Mouse (Mus musculus) forebrain, postnatal 0 days (tissue): ENCODE results near the gene Impdh1. TPM values are rescaled to one million over a fixed set of nuclear protein-coding genes. Genes with fewer than 3 reads are reported as not detected.

Source experiments
- ATAC-seq: fragments of 200-750 bp; cut with Nextera tagmentation; 2 replicates; pipeline ENCODE4 v1.8.0; 2017; ENCODE audit warnings: mild to moderate bottlenecking, moderate library complexity
- DNase-seq: peaks from one replicate; pipeline ENCODE4 v3.0.0-alpha.2; 2015
- H3K27ac ChIP-seq: fragments of 300-500 bp; sonication (generic); 2 replicates; pipeline ENCODE4 v1.5.1; 2014; ENCODE audit warnings: low read depth, mild to moderate bottlenecking, antibody characterized with exemption, low read length, moderate library complexity, mixed read lengths
- H3K27me3 ChIP-seq: fragments of 300-500 bp; sonication (generic); 2 replicates; pipeline ENCODE4 v1.6.1; 2014; ENCODE audit warnings: mild to moderate bottlenecking, low read length, mixed read lengths; ENCODE audit not compliant: insufficient read depth
- H3K36me3 ChIP-seq: fragments of 300-500 bp; sonication (generic); 2 replicates; pipeline ENCODE4 v1.6.1; 2014; ENCODE audit warnings: mild to moderate bottlenecking, moderate library complexity; ENCODE audit not compliant: insufficient read depth
- H3K4me1 ChIP-seq: fragments of 300-500 bp; sonication (generic); 2 replicates; pipeline ENCODE4 v1.6.1; 2014; ENCODE audit warnings: antibody characterized with exemption; ENCODE audit not compliant: insufficient read depth
- H3K4me2 ChIP-seq: fragments of 300-500 bp; sonication (generic); 2 replicates; pipeline ENCODE4 v1.6.1; 2014; ENCODE audit warnings: low read depth, mild to moderate bottlenecking, moderate library complexity
- H3K4me3 ChIP-seq: fragments of 300-500 bp; sonication (generic); 2 replicates; pipeline ENCODE4 v1.5.1; 2014; ENCODE audit warnings: low read depth, low read length, mixed read lengths
- H3K9ac ChIP-seq: fragments of 300-500 bp; sonication (generic); 2 replicates; pipeline ENCODE4 v1.6.1; 2014; ENCODE audit warnings: mild to moderate bottlenecking
- H3K9me3 ChIP-seq: fragments of 300-500 bp; sonication (generic); 2 replicates; pipeline ENCODE4 v1.6.1; 2016; ENCODE audit warnings: low read length
- CTCF ChIP-seq: sonication (generic); IDR thresholded peaks from 2 replicates; pipeline ENCODE4 v1.5.1; 2016; ENCODE audit warnings: antibody characterized with exemption, control low read depth, low read depth
- WGBS: fragments of 180-500 bp; shearing (Covaris S2); extraction: QIAGEN DNeasy Blood & Tissue Kit; methylation state at CpG from one replicate; pipeline ENCODE4 v1.1.7; 2014; 5-methylcytosine and 5-hydroxymethylcytosine counted together
- polyA plus RNA-seq: library from polyadenylated mRNA; unstranded; fragments of >200 nt; fragmentation: Nextera tagmentation; extraction: Ambion mirVana; gene quantifications from 2 replicates; pipeline ENCODE4 v1.2.1, GENCODE M21; 2015
- total RNA-seq: library from RNA; depleted of rRNA; stranded (reverse); fragments of >200 nt; gene quantifications from 2 replicates; pipeline ENCODE4 v1.2.3, GENCODE M21; 2014; rRNA removed

Impdh1 gene
- 27.2 and 42.8 TPM in 2 replicates for total RNA-seq
- polyA plus RNA-seq, result 65.9 and 70.6 TPM in 2 replicates

DNA sequence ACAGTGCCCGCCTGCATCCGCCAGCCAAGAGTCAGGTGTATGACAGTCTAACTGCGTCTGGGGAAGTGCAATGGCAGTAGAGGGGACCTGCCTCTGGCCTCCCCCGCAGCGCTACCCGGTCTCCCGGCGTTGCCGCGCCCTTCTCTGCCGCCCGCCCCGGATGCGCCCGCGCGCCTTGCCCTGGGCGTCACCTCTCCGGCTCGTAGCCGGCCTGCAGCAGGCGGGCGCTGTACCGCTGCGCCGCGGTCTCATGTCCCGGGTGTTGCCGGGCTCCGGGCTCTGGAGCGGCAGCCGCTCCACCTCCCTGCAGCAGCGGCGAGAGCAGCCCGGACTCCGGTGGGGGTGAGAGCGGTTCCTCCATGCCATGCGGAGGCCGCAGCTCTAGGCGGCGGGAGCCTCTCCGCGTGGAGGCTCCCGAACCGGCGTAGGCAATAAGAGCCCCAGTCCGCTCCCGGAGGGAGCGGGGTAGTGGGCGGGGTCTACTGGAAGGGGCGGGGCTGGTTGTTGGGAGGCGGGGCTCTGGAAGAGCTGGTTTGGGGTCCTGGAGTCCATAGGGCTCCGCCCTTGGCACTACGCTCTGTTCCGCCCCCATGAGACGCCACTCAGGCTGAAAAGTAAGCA lies at the start of gene Impdh1:
Gene Impdh1, minus strand, starts transcription at position 484 of the 621 bp plus-strand sequence.
- ATAC-seq (peak; percentile 62), DNase-seq (peak; percentile 65)
- Histone ChIP-seq H3K27me3 (no peaks in the 10 kb centered on the region), H3K36me3 (no peaks in the 10 kb centered on the region), H3K27ac (no peak within 1 kb of the TSS), H3K9me3 (no peaks in the 10 kb centered on the region), H3K9ac (peak within 1 kb of the TSS; percentile 71), H3K4me2 (peak within 1 kb of the TSS; percentile 96), H3K4me1 (peaks cover 5% of the 10 kb centered on the region; the same call in 1 of the 2 replicates), H3K4me3 (peak within 1 kb of the TSS; percentile 72)
- TF ChIP-seq CTCF, result no peak
- WGBS, result 3% methylated on average over 55 of the region's 56 CpGs

GRCm38 (mm10) chr6:29264456-29264781 lies 48.3 kb upstream of the Impdh1 start:
- Histone ChIP-seq H3K27me3 (no peaks in the 10 kb centered on the region), H3K9ac (no peak overlapping the region), H3K36me3 (no peaks in the 10 kb centered on the region), H3K9me3 (no peaks in the 10 kb centered on the region), H3K4me3 (no peak overlapping the region), H3K4me1 (peaks cover 9% of the 10 kb centered on the region; the same call in 1 of the 2 replicates), H3K27ac (no peak overlapping the region), H3K4me2 (no peak overlapping the region)
- ATAC-seq (peak; percentile 5; the same call in 1 of the 2 replicates), DNase-seq (no peak)
- WGBS, result 69% methylated on average over 3 of the region's 3 CpGs
- TF ChIP-seq CTCF, result no peak

DNA sequence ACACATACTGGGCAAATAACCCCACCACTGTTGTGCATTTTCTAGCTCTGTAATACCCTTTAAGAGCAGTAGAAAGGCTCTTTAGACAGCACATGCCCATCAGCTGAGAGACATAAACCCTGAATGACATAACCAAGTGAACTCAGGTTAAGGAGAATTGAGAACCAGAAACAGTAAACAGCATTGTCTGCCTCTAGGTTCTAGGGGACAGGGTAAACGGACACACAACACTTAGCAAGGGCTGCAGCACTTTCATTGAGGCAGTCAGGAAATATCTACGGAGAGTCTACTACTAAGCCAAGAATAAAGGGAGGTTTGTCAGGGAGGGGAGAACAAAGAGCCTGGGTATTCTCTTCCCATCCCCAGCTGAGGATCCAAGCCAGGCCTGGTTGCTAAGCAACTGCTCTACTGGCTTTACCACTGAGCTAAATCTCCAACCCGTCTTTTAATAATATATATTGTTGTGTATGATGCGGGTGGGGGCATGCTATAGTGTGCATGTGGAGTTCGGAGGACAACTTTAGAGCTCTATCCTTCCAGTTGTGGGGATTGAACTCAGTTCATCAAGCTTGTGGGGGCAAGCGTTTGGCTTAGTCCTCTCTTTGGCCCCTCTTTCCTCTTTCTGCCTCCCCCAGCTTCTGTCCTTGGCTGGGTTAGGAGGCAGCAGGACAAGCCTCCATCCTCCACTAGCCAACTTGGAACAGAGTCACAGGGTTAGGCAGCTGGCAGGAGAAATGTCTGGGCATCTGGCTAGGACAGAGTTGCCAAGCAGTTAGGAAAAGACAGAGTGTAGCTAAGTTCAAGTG lies 47.7 kb upstream of the Impdh1 start:
- Histone ChIP-seq H3K27ac (peak overlapping the region; percentile 40; the same call in 1 of the 2 replicates), H3K4me2 (no peak overlapping the region), H3K4me3 (no peak overlapping the region), H3K9ac (no peak overlapping the region), H3K4me1 (peaks cover 9% of the 10 kb centered on the region; the same call in 1 of the 2 replicates), H3K9me3 (no peaks in the 10 kb centered on the region), H3K36me3 (no peaks in the 10 kb centered on the region), H3K27me3 (no peaks in the 10 kb centered on the region)
- 33% methylated on average over 6 of the region's 6 CpGs for WGBS
- ATAC-seq (peak; percentile 91), DNase-seq (peak; percentile 73)
- no peak for TF ChIP-seq CTCF

DNA sequence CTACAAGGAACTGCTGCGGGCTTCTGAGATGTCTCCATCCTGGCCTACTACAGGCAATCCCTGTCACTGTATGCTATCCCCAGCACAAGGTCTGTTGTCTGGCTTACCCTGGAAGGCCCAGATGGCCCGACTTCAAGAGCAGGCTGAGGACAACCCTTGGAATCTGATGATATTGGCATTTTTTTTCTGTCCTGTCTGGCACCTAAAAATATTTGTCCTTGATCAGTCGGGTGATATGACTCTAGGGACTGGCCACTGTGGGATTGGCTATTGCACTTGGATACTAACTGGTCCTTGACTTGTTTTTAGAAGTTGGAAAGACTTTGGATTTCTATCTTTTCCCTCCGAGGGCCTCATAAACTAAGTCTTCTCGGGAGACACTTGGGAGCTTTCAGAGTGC lies 45.7 kb upstream of the Impdh1 start:
- Histone ChIP-seq H3K27me3 (no peaks in the 10 kb centered on the region), H3K4me1 (peaks cover 9% of the 10 kb centered on the region; the same call in 1 of the 2 replicates), H3K4me2 (no peak overlapping the region), H3K4me3 (no peak overlapping the region), H3K36me3 (no peaks in the 10 kb centered on the region), H3K27ac (no peak overlapping the region), H3K9me3 (no peaks in the 10 kb centered on the region), H3K9ac (no peak overlapping the region)
- ATAC-seq (no peak), DNase-seq (no peak)
- 89% methylated on average over 5 of the region's 5 CpGs for WGBS
- TF ChIP-seq CTCF, result no peak

GRCm38 (mm10) chr6:29259418-29259817 lies 43.3 kb upstream of the Impdh1 start:
- Histone ChIP-seq H3K27ac (no peak overlapping the region), H3K9me3 (no peaks in the 10 kb centered on the region), H3K4me2 (no peak overlapping the region), H3K36me3 (no peaks in the 10 kb centered on the region), H3K27me3 (no peaks in the 10 kb centered on the region), H3K4me1 (peaks cover 9% of the 10 kb centered on the region; the same call in 1 of the 2 replicates), H3K9ac (no peak overlapping the region), H3K4me3 (no peak overlapping the region)
- DNase-seq, result no peak
- ATAC-seq, result no peak
- TF ChIP-seq CTCF, result no peak
- 95% methylated on average over 1 of the region's 1 CpGs for WGBS

DNA sequence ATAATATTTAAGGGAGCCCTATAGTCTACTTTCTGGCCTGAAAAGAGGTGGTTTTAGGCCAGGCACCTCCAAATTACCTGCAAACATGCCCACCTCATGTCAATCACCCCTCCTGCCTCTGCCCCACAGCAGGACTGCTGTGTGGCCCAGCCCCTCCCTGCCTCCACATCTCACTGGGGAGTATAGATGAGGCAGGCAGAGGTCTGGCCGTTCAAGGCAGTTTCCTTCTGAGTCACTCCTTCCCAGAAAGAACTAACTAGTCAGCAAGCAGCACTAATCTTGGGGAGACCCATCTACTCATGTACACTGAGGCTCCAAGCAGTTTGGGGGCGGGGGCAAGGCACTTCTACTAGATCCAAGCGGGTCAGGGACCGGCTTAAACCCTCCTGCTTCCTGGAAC lies 30.9 kb upstream of the Impdh1 start:
- no peaks in the 10 kb centered on the region for H3K4me1 ChIP-seq
- no peak overlapping the region for H3K27ac ChIP-seq
- H3K9me3 ChIP-seq, result no peaks in the 10 kb centered on the region
- H3K36me3 ChIP-seq, result no peaks in the 10 kb centered on the region
- H3K9ac ChIP-seq, result no peak overlapping the region
- no peak for TF ChIP-seq CTCF
- H3K27me3 ChIP-seq, result no peaks in the 10 kb centered on the region
- no peak overlapping the region for H3K4me3 ChIP-seq
- no peak for ATAC-seq
- H3K4me2 ChIP-seq, result no peak overlapping the region
- no peak for DNase-seq
- WGBS, result 41% methylated on average over 4 of the region's 4 CpGs

- no peak overlapping the region for H3K4me3 ChIP-seq
- WGBS, result 61% methylated on average over 5 of the region's 5 CpGs
- no peaks in the 10 kb centered on the region for H3K27me3 ChIP-seq
- H3K36me3 ChIP-seq, result no peaks in the 10 kb centered on the region
- DNase-seq (no peak), ATAC-seq (no peak)
- TF ChIP-seq CTCF, result no peak
- no peaks in the 10 kb centered on the region for H3K4me1 ChIP-seq
- no peaks in the 10 kb centered on the region for H3K9me3 ChIP-seq
- no peak overlapping the region for H3K27ac ChIP-seq
- H3K4me2 ChIP-seq, result no peak overlapping the region
- no peak overlapping the region for H3K9ac ChIP-seq
Observed at GRCm38 (mm10) chr6:29246585-29246984, 30.4 kb upstream of the Impdh1 start.
